Mouse (Mus musculus) naive thymus-derived CD4-positive, alpha-beta T cell, adult 2 months (primary cell): ENCODE results near the gene Usp47.

Experiments
- DNase-seq: peaks from one replicate; pipeline ENCODE4 v3.0.0-alpha.2; 2011; ENCODE audit warnings: low read depth

Gene Usp47

GRCm38 (mm10) chr7:112121866-112122500 lies 98.7 kb downstream of the Usp47 start:
- no peak for DNase-seq

GRCm38 (mm10) chr7:112123612-112124011 lies 100.3 kb downstream of the Usp47 start:
- no peak for DNase-seq

GRCm38 (mm10) chr7:112125625-112126260 lies 102.4 kb downstream of the Usp47 start:
- no peak for DNase-seq

- no peak for DNase-seq
Measured at GRCm38 (mm10) chr7:112127085-112127637, 103.9 kb downstream of the Usp47 start.

- no peak for DNase-seq
Measured at GRCm38 (mm10) chr7:112127954-112128353, 104.7 kb downstream of the Usp47 start.

- no peak for DNase-seq
Measured at GRCm38 (mm10) chr7:112128810-112129209, 105.5 kb downstream of the Usp47 start.

GRCm38 (mm10) chr7:112129851-112130250 lies 106.5 kb downstream of the Usp47 start:
- no peak for DNase-seq

GRCm38 (mm10) chr7:112130660-112131059 lies 107.4 kb downstream of the Usp47 start:
- no peak for DNase-seq

GRCm38 (mm10) chr7:112132005-112132404 lies 108.7 kb downstream of the Usp47 start:
- DNase-seq = no peak

- no peak for DNase-seq
Measured at GRCm38 (mm10) chr7:112133277-112133676, 110.0 kb downstream of the Usp47 start.

GRCm38 (mm10) chr7:112135161-112135560 lies 111.9 kb downstream of the Usp47 start:
- DNase-seq = no peak

- no peak for DNase-seq
Measured at GRCm38 (mm10) chr7:112136537-112136936, 113.2 kb downstream of the Usp47 start.

GRCm38 (mm10) chr7:112138168-112138508 lies 114.8 kb downstream of the Usp47 start:
- no peak for DNase-seq

GRCm38 (mm10) chr7:112138509-112139405 lies 115.5 kb downstream of the Usp47 start:
- DNase-seq = no peak

GRCm38 (mm10) chr7:112140725-112141124 lies 117.4 kb downstream of the Usp47 start:
- DNase-seq = no peak

GRCm38 (mm10) chr7:112142616-112143015 lies 119.3 kb downstream of the Usp47 start:
- no peak for DNase-seq

GRCm38 (mm10) chr7:112143090-112143500 lies 119.8 kb downstream of the Usp47 start:
- no peak for DNase-seq

- DNase-seq = no peak
Measured at GRCm38 (mm10) chr7:112143978-112144377, 120.7 kb downstream of the Usp47 start.

GRCm38 (mm10) chr7:112144646-112145179 lies 121.4 kb downstream of the Usp47 start:
- no peak for DNase-seq

GRCm38 (mm10) chr7:112147979-112148378 lies 124.7 kb downstream of the Usp47 start:
- DNase-seq = no peak

- no peak for DNase-seq
Measured at GRCm38 (mm10) chr7:112149113-112149512, 125.8 kb downstream of the Usp47 start.

- no peak for DNase-seq
Measured at GRCm38 (mm10) chr7:112154445-112154844, 131.1 kb downstream of the Usp47 start.
